Mouse (Mus musculus): ENCODE measurements around the gene Dkk3.
"Not testable (repeated sequence)": the region's sequence is repeated elsewhere in the genome, so short reads cannot be mapped to it uniquely, and the experiment has no call there.

Gene Dkk3

DNA sequence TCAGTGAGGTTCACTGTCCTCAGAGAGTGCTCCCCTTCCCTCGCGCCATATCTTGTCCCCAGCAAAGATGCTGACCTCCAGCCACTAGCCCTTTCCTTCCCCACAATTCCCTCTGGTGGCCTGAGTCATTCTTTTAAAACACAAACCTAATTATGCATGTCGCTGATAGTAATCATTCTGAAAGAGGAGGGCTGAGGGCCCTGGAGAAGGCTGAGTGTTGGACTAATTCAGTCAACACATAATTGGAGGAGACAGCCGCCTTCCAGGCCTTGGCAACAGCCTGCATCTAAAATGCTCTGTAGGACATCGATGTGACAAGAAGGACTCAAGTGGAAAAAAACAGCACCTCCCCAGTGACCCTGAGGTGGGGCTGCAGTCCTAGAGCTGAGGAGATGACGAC, 29.0 kb downstream of the Dkk3 start:
- DNase-seq (ENCODE audit: low spot score): no peak

DNA sequence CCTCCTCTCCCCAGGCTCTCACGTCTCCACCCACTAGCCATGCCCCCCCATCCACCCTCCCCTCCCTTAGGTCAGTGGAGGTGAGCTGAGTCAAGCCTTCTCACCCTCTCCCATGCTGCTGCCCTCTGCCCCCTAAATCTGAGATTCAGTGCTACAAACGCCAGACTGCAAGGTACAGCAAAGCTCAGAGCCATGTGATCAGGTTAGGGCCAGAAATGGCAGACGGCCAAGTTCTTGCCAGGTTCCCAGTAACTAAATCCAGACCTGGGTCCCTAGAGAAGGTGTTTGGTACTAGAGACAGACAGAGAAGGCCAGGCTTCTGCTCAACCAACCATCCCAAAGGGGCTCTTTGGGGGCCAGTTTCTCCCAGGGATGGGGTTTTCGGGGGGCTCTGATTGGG, 30.0 kb downstream of the Dkk3 start:
- DNase-seq (ENCODE audit: low spot score): no peak

DNA sequence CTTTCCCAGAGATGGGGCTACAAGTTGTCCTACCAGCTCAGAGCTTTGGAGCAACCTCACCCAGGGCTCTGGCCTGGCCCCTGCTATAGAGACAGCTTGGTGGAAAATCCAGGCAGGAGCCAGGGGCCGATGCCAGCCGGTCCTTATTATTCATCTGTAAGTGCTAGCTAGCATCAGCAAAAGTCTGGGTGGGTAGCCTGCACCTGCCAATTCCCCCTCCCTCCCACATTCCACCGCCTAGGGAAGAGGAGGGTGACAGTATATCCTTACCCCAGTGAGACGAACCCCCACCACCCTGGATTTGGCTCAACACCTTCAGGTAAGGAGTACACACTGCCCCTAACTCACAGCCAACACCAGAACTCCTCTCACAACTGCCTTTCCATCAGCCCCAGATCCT, 30.9 kb downstream of the Dkk3 start:
- DNase-seq (ENCODE audit: low spot score): no peak

DNA sequence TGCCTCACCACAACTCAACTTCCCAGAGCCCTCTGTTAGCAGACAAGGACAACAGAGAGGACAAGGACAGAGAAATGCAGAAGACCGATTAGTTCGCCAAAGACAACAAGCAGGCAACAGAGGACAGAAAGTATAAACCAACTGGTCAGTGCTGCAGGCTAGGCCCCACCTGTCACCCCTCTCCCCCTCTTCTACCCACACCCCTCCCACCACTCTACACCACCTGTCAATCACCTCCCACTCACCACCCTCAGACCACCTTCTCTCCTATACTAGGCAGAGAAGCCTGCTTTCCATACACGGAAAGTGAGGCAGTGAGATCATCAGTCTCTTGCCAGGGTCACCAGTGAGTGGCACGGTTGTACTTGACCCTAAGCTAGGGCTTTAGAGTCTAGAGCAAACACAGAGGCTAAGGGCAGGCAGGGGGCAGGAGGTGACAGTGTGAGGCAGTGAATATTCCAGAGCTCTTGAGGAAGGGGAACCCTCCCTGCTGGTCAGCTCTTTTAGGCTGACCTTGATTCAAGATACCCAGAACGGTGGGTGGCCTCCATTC, 31.7 kb downstream of the Dkk3 start:
- no peak for DNase-seq (ENCODE audit: low spot score)

DNA sequence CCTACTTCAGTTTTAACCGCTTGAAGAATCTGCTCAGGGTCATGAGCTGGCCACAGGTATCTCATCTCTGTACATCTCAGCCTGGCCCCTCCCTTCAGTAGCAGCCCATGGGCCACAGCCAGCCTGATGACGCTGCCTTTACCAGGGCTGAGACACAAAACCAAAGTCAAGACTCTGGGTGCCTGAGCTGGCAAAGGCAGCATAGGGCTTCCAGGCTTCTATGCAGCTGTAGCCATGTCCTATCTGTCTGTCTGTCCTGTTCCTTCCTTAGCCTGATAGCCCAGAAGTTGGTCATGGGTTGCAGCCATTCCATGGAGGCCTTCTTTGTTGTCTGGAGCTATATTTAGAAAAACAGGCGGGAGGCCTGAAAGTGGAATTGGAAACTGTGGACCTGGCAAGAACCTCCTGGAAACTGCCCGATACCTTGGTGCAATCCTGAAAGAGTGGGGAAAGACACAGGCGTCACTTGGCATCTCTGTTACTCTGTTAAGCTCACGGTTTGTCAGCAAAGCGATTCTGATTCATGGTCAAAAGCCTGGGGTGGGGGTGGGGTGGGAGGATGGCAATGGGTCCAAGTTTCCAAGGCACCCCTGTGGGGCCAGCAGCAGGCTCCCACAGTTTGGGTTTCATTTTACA, 33.1 kb downstream of the Dkk3 start:
- DNase-seq (ENCODE audit: low spot score): no peak

DNA sequence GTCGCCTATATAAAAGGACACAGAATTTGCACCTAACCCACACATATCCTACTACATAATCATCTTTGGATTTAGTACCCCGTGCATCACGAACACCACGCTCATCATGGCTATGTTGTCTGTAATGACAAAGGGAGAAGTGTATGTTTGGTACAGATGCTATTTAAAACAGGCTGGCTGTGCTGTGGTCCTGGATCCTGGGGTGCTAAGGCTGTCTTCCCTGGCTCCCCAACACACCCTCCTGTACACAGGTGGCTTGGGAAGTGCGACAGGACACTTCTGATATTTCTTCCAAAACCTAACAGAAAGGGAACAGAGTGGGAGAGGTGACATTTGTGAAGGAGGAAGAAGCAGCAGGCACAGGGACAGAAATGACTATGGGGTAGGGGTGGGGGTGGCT, 35.2 kb downstream of the Dkk3 start:
- DNase-seq (ENCODE audit: low spot score): no peak

DNA sequence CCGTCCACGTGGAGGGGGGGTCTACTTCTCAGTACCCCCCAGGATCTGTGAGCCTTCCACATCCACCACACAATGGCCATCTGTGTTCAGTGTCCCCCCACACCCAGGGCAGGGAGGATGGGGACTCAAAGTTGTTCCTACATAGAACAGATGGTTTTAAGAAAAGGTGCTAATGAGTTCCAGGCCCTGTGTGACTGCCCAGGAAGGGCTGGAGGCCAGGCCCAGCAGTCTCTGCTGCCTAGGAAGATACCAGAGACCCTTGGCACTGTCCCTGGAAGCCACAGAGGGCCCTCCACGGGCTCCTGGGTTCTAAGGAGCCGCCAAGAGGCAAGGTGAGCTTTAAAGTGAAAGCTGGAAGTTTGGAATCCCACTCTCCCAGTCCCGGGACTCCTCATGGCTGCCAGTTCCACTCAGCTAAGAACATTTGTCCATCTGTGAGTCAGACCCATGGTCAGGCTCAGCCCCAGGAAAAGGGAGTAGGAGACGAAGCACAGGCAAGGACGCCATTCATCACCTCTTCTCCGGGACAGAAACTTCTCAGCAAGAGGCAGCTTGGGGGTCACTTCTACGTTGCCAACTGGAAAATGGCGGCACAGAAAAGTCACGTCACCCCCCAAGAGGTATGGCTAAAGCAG, 36.9 kb downstream of the Dkk3 start:
- DNase-seq (ENCODE audit: low spot score): no peak

DNA sequence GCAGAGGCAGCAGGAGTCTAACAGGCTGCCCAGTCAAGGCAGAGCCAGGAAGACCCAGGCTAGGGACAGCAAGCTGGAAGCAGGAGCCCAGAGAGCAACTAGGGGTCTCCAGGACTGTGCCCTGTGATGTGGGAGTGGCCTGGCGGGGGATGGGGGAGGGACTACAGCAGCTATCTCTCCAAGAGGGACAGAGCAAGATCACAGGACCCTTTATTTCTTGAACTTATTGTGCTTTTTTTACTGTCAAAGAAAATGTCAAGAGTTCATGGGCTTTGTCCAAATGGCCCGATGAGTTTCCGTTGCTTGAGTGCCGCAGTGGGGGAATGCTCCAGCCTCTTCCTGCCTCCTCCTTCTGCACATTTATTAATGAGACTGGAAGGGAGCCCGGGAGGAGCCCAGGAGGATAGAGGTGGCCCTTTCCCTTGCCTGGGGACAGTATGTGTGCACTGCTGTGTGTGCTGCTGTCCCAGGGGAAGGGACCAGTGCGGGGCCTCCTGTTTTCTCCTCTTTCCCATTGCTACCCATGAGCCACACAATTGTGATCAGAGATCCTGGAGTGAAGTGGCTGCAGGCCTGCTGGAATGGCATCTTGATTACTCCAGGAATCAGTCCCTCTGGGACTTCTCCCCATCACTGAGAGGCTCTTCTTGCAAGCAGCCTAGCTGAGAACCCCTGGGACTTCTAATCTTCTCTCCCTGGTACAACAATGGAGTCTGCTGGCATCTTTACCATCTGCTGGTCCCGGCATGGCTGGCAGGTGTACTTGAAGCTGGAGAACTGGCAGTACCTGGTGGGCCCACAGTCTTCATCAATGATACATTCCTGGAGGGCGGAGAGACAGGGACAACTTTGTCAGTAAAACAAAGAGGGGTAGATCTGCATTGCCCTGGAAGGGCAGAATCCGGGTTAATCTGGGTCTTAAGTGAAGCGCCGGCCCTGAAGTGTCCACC, 37.7 kb downstream of the Dkk3 start:
- no peak for DNase-seq (ENCODE audit: low spot score)

DNA sequence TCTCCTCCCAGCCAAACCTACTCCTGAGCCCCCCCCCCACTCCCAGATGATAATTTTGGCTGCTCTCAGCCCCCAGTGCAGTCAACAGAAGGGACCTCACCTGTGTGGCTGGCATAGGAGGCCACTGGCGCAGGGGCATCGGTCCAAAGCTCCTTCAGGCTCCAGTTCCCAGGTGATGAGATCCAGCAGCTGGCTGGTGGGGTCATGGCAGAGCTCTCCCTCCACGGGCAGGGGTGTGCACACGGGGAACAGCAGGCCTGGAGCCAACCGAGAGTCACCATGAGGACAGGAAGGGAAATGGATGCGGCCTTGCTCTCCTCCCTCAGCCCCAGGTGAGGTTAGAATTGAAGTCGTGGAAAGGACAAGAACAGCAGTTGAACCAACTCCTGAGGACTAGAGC, 39.6 kb downstream of the Dkk3 start:
- DNase-seq (ENCODE audit: low spot score): no peak

DNA sequence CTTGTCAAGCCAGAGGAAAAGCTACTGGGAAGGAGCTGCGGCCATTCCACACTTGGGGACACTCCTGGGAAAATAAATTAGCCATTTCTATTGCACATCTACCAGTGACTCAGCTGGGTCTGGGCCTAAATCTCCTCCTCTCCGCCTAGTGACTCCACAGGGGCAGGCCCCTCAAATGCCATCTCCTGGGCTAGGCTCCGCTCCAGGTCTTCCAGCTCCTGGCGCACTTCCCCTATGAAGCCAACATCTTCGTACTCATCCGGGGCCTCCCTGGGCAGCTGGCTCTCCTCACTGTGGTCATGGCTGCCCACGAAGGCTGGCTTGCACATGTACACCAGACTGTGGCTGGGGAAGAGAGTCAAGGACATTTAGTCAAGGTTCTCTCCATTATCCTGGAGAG, 40.8 kb downstream of the Dkk3 start:
- no peak for DNase-seq (ENCODE audit: low spot score)

DNA sequence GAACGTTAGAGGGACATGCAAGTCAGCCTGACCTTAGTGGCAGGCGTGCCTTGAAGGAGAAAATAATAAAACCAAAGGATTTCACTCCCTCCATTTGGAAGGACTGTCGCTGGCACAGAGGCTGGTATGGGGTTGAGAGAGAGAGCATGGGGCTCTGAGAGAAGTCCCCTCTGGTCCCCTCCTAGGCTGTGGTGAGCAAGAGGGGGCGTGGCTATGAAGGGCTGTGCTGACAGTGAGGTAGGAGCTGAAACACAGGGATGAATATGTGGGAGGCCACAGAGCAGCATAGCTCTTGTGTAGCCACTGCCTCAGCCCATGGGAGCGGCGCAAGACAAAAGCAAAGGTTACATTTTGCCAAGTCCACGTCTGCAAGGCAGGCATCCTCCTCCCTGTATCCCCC, 41.4 kb downstream of the Dkk3 start:
- no peak for DNase-seq (ENCODE audit: low spot score)

DNA sequence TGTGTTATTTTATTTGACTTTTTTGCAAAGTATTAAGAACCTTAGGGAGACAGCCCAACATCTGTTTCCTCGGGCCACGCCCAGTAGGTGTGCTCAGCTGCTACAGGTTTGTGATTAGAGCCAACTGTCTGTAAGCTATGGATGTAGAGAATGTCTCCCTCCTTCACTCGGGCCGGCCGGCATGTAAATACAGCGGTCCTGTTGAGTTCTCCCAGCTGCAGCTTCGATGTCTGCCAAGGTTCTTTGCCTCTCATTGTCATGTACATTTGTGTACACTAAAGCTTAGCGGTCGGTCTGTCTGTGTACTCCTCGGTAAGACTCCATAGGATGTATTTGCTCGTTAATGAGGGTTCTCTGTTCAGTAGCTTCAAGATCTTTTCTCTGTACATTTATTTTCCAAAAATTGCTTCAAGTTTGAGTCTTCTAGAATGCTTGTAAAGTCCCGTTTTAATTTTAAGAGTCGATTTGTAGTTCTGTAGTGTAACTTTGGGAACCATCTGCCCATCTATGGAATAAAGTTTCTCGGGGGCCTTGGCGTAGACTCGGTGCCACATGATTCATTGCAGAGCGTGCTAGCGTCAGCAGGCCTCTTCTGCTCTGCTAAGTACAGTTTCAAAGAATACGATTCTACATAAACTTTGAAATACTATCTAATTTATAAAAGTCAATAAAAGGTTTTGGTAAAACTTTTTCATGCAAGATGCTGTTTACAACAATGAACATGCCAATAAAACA, 48.1 kb downstream of the Dkk3 start:
- DNase-seq (ENCODE audit: low spot score): no peak

DNA sequence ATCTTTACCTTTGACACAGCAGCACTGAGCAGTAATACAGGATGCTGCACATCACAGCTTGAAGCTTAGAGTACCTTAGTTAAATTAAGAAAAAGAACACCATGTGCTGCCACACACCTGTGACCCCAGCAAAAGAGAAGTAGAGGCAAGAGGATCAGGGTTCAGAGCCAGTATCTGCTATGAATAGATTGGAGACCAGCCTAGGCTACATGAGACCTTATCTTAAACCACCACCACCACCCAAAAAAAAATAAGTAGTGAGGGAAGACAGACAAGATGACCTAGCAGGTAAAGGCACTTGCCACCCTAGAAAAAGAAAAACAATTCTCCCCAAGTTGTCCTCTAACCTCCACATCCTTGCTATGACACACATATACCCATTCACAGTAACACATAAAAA, 50.1 kb downstream of the Dkk3 start:
- DNase-seq (ENCODE audit: low spot score): no peak

DNA sequence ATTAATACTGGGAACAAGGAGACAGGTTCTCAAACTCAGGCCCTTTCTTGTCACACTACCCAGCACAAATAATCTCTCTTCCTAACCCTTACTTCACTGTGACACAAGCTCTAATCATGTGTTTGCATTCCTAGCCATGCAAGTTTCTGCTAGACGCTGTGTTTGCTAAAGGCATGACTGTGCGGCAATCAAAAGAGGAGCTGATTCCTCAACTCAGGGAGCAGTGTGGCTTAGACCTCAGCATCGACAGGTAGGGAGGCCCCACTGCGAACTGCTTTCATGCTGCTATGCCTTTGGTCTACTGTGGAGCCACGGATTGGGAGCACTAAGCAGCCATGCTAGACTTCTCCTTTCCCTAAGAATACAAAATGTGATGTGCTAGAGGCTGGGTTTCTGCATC, 55.0 kb downstream of the Dkk3 start:
- no peak for DNase-seq (ENCODE audit: low spot score)

DNA sequence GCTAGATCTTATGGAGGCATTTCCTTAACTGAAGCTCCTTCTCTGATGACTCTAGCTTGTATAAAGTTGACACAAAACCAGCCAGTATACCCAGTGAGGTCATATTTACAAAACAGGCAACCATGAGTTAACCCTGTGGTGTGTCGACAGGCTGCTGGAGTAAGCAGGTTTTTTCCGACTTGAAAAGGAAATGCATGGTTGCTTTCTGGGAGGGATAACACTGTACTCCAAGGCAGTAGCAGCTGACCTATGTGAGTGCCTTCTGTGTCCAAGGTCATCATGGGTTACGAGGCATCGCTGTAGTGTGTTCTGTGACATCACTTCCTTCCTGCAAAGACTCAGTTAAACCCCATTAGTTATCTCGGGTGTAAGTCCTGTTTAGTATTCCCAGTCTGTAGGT, 55.9 kb downstream of the Dkk3 start:
- DNase-seq (ENCODE audit: low spot score): no peak

DNA sequence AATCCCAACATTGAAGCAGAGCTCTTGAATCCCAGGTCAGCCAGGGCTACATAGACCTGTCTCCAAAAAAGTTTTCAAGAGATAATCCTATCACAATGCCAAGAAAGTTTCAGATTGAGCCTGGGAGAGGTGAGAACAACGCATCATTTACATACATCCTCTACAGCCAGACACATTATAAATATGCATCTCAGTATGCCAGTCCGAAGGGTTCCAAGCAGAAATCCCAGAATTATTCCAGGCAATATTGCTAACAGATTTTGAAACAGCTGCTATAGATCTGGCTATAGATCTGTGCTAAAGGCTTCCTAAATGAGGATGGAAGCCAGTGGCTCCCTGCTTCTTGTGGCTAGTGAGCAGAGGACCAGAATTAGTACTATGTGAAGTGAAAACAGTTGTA, 58.0 kb downstream of the Dkk3 start:
- no peak for DNase-seq (ENCODE audit: low spot score)

DNA sequence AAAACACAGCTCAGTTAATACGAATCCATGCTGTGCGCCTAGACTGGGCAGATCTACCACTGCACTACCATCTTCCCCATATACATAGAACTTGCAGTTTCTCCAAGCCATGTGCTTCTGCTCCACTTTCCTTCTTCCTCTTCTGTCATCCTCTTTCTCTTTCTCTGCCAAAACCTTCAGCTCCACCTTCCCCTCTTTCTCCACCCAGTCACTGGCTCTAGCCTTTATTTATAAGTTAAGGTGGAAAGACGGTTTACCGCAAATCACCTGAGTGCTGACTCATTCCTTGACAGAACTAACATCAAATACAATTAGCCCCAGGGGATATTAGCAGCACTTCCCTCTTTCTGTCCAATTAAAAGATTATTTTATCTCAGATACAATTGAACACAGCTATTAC, 63.9 kb downstream of the Dkk3 start:
- DNase-seq (ENCODE audit: low spot score): not testable (repeated sequence)

DNA sequence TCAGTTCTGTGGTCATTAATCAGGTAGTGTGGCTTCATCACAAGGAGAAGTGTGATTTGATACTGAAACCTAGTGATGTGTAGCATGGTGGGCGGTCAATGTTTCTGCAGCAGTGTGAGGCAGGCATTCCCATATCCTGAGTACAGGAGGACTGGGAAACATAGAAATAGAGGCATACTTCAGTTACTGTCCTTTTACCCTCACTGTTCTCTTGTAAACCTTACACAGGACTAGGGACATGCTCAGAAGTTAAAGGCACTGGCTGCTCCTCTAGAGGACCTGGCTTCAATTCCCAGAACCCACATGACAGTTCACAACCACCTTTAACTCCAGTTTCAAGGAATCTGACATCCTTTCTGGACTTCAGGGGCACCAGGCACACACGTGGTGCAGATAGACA, 72.7 kb downstream of the Dkk3 start:
- DNase-seq (ENCODE audit: low spot score): no peak

DNA sequence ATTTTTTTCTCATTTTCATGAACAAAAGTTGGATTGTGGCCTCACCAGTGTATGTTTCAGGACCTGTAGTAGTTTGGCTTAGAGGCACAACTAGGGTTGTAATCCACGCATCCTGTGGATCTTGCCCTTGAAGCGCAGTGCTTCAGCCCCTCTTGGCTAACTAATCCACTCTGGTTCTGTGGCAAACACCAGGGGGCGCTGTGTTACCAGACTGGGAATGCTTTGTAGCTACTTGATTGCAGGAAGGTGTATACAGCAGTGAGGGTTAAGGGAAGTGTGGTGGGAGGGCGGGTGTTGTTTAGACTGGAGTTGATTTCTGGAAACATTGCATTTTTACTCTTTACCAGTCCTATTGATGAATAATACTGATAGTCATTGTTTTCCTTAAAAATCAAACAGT, 73.8 kb downstream of the Dkk3 start:
- DNase-seq (ENCODE audit: low spot score): peak; percentile 44

DNA sequence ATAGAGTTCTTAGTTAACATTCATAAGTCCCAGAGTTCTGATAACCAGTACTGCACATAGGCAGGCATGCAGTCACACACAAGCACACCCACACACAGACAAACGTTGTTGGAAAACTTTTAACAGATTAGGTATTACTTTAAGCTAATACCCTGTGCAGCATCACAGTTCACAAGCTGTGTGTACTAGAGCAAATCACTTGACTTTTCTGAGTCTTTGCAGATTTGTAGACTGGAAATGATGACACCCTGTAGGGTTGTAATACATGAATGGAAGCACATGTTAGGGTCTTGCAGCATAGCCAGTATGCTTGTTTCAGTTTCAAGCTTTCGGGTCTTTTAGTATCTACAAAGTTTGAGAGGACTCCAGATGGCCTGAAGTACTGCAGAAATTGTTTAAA, 74.6 kb downstream of the Dkk3 start:
- DNase-seq (ENCODE audit: low spot score): no peak

DNA sequence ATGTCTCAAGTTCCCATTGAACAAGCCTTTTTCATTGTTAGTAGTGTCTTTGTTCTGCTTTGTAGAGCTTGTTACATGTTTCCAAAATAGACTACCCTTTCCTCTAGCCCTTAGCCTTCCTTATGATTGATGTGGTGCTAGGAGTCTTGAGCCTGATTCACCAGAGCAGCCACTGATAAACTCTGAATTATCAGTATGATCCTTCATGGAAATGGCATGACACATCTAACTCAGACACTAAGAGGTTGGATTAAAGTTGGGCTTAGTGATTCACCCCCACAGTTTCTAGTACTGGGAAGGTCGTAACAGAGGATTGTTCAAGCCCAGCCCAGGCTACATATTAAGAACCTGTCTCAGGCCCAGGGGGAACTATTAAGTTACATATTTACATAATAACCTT, 76.2 kb downstream of the Dkk3 start:
- no peak for DNase-seq (ENCODE audit: low spot score)

DNA sequence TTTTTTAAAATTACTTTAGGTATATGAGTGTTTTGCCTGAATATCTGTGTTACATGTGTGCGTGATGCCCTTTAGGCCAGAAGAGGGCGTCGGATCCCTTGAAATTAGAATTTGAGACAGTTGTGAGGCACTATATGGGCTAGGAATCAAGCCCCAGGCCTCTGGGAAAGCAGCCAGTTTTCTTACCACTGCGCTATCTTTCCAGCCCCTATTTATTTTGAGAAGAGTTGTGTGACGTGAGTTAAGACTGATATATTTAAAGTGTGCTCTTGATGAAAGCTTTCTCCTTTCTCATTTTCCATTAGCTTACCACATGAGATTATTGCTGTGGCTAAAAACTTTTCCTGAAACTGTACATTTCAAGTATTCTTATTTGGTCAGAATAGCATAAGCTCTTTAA, 84.0 kb downstream of the Dkk3 start:
- no peak for DNase-seq (ENCODE audit: low spot score)
